Mouse (Mus musculus): ENCODE data around the gene Gm10639.
"Not testable (repeated sequence)": the region's sequence is repeated elsewhere in the genome, so short reads cannot be mapped to it uniquely, and the experiment has no call there.

Gene Gm10639

GRCm38 (mm10) chr9:78289723-78290122, at the start of gene Gm10639:
TSS of gene Gm10639 (plus strand) at chr9:78289923.
- peak; percentile 34 for DNase-seq (ENCODE audit: low read depth, low spot score)

GRCm38 (mm10) chr9:78255683-78256470, 33.8 kb upstream of the Gm10639 start:
- not testable (repeated sequence) for DNase-seq (ENCODE audit: low read depth, low spot score)

GRCm38 (mm10) chr9:78256914-78257313, 32.8 kb upstream of the Gm10639 start, which contains the start of gene Gm3776:
TSS of gene Gm3776 (plus strand) at chr9:78257129.
- DNase-seq (ENCODE audit: low read depth, low spot score): not testable (repeated sequence)

- DNase-seq (ENCODE audit: low read depth, low spot score): not testable (repeated sequence)
These were observed 30.0 kb upstream of the Gm10639 start for GRCm38 (mm10) chr9:78259688-78260087.

- DNase-seq (ENCODE audit: low read depth, low spot score): not testable (repeated sequence)
These were observed 18.8 kb upstream of the Gm10639 start for GRCm38 (mm10) chr9:78270945-78271344.

GRCm38 (mm10) chr9:78282002-78282711, 7.6 kb upstream of the Gm10639 start:
- DNase-seq (ENCODE audit: low read depth, low spot score): not testable (repeated sequence)

GRCm38 (mm10) chr9:78289063-78289462, 660 bp upstream of the Gm10639 start:
- DNase-seq (ENCODE audit: low read depth, low spot score): not testable (repeated sequence)

GRCm38 (mm10) chr9:78292462-78292861, 2.7 kb downstream of the Gm10639 start:
- DNase-seq (ENCODE audit: low read depth, low spot score): not testable (repeated sequence)

- peak; percentile 46 for DNase-seq (ENCODE audit: low read depth, low spot score)
These were observed 4.0 kb downstream of the Gm10639 start for GRCm38 (mm10) chr9:78293683-78294082.

- DNase-seq (ENCODE audit: low read depth, low spot score): not testable (repeated sequence)
These were observed 5.1 kb downstream of the Gm10639 start for GRCm38 (mm10) chr9:78294781-78295180.

GRCm38 (mm10) chr9:78296089-78296488, 6.4 kb downstream of the Gm10639 start:
- DNase-seq (ENCODE audit: low read depth, low spot score): peak; percentile 82

- no peak for DNase-seq (ENCODE audit: low read depth, low spot score)
These were observed 8.5 kb downstream of the Gm10639 start for GRCm38 (mm10) chr9:78298232-78298631.

- not testable (repeated sequence) for DNase-seq (ENCODE audit: low read depth, low spot score)
These were observed 9.4 kb downstream of the Gm10639 start for GRCm38 (mm10) chr9:78299143-78299542.

- not testable (repeated sequence) for DNase-seq (ENCODE audit: low read depth, low spot score)
These were observed 18.4 kb downstream of the Gm10639 start for GRCm38 (mm10) chr9:78308122-78308521.

- DNase-seq (ENCODE audit: low read depth, low spot score): no peak
These were observed 25.0 kb downstream of the Gm10639 start, which contains the start of gene Omt2a for GRCm38 (mm10) chr9:78314696-78315095. TSS of gene Omt2a (minus strand) at chr9:78314796.

GRCm38 (mm10) chr9:78319499-78319898, 29.8 kb downstream of the Gm10639 start:
- peak; percentile 70 for DNase-seq (ENCODE audit: low read depth, low spot score)

GRCm38 (mm10) chr9:78327289-78327688, 37.6 kb downstream of the Gm10639 start, which contains the start of gene Omt2b:
TSS of gene Omt2b (plus strand) at chr9:78327589.
- not testable (repeated sequence) for DNase-seq (ENCODE audit: low read depth, low spot score)

- DNase-seq (ENCODE audit: low read depth, low spot score): not testable (repeated sequence)
These were observed 47.3 kb downstream of the Gm10639 start for GRCm38 (mm10) chr9:78337050-78337449.

GRCm38 (mm10) chr9:78340324-78340723, 50.6 kb downstream of the Gm10639 start:
- peak; percentile 82 for DNase-seq (ENCODE audit: low read depth, low spot score)

GRCm38 (mm10) chr9:78342494-78342893, 52.8 kb downstream of the Gm10639 start:
- DNase-seq (ENCODE audit: low read depth, low spot score): not testable (repeated sequence)

- DNase-seq (ENCODE audit: low read depth, low spot score): not testable (repeated sequence)
These were observed 53.3 kb downstream of the Gm10639 start for GRCm38 (mm10) chr9:78343055-78343454.

GRCm38 (mm10) chr9:78345235-78345634, 55.5 kb downstream of the Gm10639 start:
- not testable (repeated sequence) for DNase-seq (ENCODE audit: low read depth, low spot score)
